Comparison of ENCODE assay signal across 14 mouse cellular contexts in genomic region chr12:14283106-14283692, GRCm38 (mm10).
A peak's percentile ranks its signal among the peaks of the same experiment; 100 is the strongest.
DNase-seq lines count a peak whose midpoint lies in the region; ATAC-seq lines count a peak whose summit lies in the region.
"Had no signal": no experiment of that assay in that cellular context is flagged by ENCODE, and none has a peak within 500 bp of the region (broad histone marks: within the 10 kb centered on the region; RNA-seq: fewer than 3 reads in every experiment).

No protein-coding gene starts in this region.

- no peaks in the 10 kb centered on the region for H3K4me1 ChIP-seq in liver, embryonic 12.5 days
- H3K4me1 ChIP-seq: embryonic facial prominence, embryonic 13.5 days; lung, embryonic 15.5 days had no signal

- H3K27me3 ChIP-seq in liver, embryonic 12.5 days (replicated peaks), result no peaks in the 10 kb centered on the region
- H3K27me3 ChIP-seq: embryonic facial prominence, embryonic 13.5 days; limb, embryonic 13.5 days; lung, embryonic 15.5 days had no signal

- H3K9ac ChIP-seq in liver, embryonic 12.5 days, result no peak overlapping the region
- H3K9ac ChIP-seq: embryonic facial prominence, embryonic 13.5 days; limb, embryonic 13.5 days; lung, embryonic 15.5 days had no signal

- peak; percentile 6 for DNase-seq in embryo, embryonic 10 days (ENCODE audit: low spot score)
- DNase-seq in embryo, embryonic 10.5 days (ENCODE audit: low spot score), result no peak
- DNase-seq in ovary, adult 18-20 months (ENCODE audit: low spot score), result peak; percentile 4
- no peak for DNase-seq in ovary, postnatal 10 days (ENCODE audit: low spot score)
- DNase-seq in left cerebral cortex, adult 8-10 months (ENCODE audit: low spot score in 2 of 2), result peak; percentile 3 to 35
- DNase-seq in testis, postnatal 14 days (ENCODE audit: low spot score), result peak; percentile 76
- no peak for DNase-seq in thymus, postnatal 0 days (ENCODE audit: low spot score)
- DNase-seq: heart, postnatal 10 days; kidney, adult 2 months; thymus, adult 18-20 months had no signal

- ATAC-seq in liver, embryonic 12.5 days, result no peak

- no peaks in the 10 kb centered on the region for H3K36me3 ChIP-seq in liver, embryonic 12.5 days
- H3K36me3 ChIP-seq: embryonic facial prominence, embryonic 13.5 days; limb, embryonic 13.5 days; lung, embryonic 15.5 days had no signal

- H3K4me2 ChIP-seq in liver, embryonic 12.5 days, result no peak overlapping the region
- H3K4me2 ChIP-seq: embryonic facial prominence, embryonic 13.5 days; limb, embryonic 13.5 days; lung, embryonic 15.5 days had no signal

- H3K4me3 ChIP-seq in liver, embryonic 12.5 days, result no peak overlapping the region
- H3K4me3 ChIP-seq: embryonic facial prominence, embryonic 13.5 days; limb, embryonic 13.5 days; lung, embryonic 15.5 days had no signal

- H3K9me3 ChIP-seq in liver, embryonic 12.5 days (replicated peaks), result no peaks in the 10 kb centered on the region
- H3K9me3 ChIP-seq: embryonic facial prominence, embryonic 13.5 days; limb, embryonic 13.5 days; lung, embryonic 15.5 days had no signal

- 47% methylated on average over 4 of the region's 4 CpGs for WGBS in liver, embryonic 12.5 days (ENCODE audit: insufficient replicate concordance)

- H3K27ac ChIP-seq in liver, embryonic 12.5 days, result no peak overlapping the region
- H3K27ac ChIP-seq: embryonic facial prominence, embryonic 13.5 days; limb, embryonic 13.5 days; lung, embryonic 15.5 days had no signal

Comparison
In these comparisons a context has a peak if more than half of its experiments do, and no peak if none do; other contexts are left out.
1. DNase-seq: peak in embryo, embryonic 10 days (single experiment), ovary, adult 18-20 months (single experiment), left cerebral cortex, adult 8-10 months (2 of 2) and testis, postnatal 14 days (single experiment); none in embryo, embryonic 10.5 days (single experiment), ovary, postnatal 10 days (single experiment) and thymus, postnatal 0 days (single experiment).